Mouse (Mus musculus) lung, postnatal 36 days (tissue): ENCODE data around the gene Nedd4.
"Not testable (repeated sequence)": the region's sequence is repeated elsewhere in the genome, so short reads cannot be mapped to it uniquely, and the experiment has no call there.

ENCODE experiments used
- DNase-seq: peaks from one replicate; pipeline ENCODE4 v3.0.0; 2022; ENCODE audit warnings: mixed read lengths

Nedd4 gene

DNA sequence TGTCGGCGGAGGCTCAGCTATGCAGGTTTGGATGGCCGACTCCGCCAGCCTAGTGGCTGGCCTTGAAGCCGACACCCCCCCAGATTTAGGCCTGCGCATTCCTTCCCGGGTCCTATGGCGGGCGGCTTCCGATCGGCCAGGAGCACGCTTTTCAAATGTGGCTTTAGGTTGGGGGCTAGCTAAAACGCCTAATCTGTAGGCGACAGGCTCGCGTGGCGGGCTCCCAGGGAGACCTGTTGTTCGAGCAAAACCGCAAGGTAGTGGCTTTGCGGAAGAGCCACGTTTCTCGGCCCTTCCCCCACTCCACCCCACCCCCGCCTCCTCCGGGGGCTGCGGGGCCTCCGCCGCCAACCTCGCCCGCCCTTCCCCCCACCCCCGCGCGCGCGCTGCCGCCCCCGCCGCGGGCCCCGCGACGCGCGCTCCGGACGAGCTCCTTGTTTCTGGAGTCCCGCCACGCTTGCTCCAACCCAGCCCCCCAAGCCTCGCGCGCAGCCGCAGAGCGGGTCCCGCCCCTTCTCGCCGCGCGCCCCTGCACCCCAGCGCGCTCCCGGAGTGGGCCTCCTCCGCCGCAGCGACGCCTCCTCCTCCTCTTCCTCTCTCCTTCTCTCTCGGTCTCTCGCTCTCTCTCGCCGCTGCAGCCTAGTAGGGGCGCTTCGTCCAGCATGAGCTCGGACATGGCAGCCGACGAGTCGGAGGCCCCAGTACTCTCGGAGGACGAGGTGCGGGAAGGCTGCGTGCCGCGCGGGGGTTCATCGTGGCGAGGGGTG lies at the start of gene Nedd4:
Gene Nedd4, plus strand, starts transcription at position 452 of the 767 bp plus-strand sequence.
- DNase-seq = peak; percentile 95

DNA sequence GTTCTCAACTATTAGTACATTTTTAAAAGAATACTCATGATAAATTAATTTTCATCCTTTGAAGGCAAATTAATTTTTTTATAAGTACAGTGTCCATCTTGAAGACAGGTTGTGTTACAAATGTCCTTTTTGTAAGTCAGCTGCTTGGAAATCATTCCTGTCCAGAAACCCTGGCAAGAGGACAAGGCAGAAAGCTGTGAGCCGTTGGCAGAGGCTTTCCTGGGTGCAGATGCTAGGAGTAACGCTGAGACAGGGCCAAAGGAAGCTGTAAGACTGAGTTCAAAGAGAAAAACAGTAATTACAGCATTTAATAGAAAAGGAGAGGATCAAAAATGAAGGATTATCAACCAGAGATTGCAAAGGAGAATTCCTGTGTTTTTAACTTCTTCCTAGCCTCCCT lies 48.3 kb upstream of the Nedd4 start:
- no peak for DNase-seq

DNA sequence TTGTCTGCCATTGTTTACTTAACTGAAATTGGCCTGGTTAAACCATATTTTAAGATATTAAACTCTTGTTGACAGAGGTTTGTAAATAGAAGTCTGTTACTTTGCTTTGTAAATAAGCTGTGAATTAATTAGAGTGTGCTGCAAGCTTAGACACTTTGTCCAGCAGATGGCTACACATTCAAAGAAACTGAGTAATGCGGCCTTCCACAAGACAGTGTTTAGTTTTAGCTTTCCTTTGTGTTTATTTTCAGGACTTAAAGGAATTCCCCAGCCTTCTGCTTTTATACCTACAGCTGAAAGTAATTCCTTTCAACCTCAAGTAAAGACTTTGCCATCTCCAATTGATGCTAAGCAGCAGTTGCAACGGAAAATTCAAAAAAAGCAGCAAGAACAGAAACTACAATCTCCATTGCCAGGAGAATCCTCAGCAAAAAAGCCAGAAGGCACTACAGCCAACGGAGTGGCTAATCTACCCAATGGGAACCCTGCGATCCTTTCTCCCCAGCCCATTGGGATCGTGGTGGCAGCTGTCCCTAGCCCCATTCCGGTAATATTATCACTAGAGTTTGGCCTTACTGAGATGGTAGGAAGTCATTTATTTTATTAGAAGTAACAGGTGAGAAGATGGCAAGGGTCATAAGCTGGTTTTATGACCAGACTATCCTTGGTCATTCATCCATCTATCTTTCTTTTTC lies 47.2 kb upstream of the Nedd4 start:
- peak; percentile 40 for DNase-seq

DNA sequence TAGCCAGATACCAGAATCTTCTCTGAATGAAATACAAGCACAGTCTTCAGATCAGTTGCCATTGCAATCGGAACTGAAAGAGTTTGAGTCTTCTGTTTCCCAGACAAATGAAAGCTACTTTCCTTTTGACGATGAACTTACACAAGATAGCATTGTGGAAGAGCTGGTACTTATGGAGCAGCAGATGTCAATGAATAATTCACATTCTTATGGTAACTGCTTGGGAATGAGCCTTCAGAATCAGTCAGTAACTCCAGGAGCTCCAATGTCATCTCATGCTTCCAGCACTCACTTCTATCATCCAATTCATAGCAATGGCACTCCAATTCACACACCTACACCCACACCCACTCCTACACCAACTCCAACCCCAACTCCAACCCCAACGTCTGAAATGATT lies 44.1 kb upstream of the Nedd4 start:
- DNase-seq = no peak

DNA sequence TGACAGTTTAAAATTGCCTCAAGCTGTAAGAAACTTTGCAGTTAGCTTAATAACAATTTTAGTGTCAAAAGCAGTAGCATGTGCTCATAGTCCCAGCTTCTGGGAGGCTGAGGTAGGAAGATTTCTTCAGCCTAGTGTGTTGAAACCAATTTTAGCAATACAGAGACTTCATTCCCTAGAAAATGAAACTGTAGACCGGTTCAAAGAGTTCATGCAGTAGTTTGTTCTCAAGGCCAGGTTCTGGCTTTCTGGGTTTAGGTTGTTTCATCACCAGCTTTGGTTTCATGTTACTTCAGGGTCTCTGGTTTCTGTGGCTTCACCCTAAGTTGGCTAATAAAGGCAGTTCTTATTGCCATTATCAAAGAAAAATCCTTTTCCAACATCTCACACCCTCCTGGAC lies 38.5 kb upstream of the Nedd4 start:
- DNase-seq = no peak

DNA sequence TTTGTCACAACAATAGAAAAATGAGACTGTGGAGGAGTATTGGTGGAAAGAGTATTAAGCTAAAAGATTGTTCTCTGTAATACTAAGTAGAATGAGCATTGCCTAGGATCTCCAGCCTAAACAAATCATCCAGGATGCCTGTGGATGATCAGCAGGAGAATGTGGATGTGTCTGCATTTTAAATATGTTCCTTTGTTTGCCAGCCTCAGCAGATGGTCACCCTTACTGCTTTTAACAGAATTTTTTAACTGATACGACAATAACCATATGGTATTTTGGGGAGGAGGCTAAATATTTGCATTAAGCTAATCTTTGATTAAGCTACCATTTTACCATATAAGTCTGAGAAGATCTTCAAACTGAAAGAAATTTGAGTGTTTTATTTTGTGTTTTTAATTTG lies 34.5 kb upstream of the Nedd4 start:
- DNase-seq = no peak

DNA sequence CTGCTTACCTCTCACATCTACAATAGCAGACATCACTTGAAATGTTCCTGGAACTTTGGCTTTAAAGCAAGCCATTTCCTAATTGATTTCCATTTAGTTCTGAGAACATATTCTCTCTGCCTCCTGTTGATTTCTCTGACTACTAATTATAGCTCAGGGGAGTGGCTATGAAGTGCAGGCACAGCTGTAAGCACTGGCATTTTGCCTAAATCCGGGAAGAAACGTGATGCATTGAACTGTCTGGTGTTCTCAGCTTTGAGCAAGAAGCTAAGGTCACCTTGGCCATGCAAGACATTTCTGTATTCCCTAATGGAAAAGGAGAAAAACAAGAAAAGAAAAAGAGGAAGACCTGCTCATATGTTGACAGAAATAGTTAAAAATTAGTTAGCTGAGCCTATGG lies 33.6 kb upstream of the Nedd4 start:
- DNase-seq = peak; percentile 62

DNA sequence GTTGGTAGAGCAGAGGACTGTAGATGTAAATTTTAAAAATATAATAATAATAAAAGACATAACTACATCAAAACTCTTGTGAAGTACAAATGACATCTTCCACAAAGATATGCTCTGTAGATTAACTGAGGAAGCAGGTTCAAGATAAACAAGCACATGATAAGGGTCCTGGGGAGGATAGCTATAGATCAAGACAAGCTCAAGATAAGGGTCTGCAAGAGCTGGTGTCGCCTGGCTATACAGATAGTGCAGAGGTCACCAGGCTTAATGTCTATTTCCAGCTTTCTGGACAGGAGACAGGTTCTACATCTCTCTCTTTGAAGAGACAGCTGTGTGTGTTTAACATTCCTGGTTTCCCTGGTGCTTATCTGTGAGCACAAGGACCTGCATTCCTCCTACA lies 29.9 kb upstream of the Nedd4 start:
- no peak for DNase-seq

DNA sequence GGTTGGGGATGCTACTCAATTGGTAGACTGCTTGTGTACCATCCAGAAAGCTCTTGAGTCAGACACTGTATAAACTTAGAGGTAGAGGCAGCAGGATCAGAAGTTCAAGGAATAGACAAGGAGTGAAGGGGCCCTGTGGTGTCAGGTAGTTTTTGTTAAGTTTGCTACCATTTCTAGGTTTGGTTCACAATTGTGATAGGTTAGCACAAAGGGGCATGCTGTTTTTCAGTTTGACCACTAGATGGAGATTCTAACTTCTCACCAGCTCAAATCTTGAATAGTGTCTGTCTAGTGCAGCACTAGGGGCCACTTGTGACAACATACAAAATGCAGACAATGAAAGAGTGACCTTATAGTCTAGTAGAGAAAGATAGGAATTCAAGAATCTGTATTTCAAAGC lies 27.0 kb upstream of the Nedd4 start:
- DNase-seq = peak; percentile 52

DNA sequence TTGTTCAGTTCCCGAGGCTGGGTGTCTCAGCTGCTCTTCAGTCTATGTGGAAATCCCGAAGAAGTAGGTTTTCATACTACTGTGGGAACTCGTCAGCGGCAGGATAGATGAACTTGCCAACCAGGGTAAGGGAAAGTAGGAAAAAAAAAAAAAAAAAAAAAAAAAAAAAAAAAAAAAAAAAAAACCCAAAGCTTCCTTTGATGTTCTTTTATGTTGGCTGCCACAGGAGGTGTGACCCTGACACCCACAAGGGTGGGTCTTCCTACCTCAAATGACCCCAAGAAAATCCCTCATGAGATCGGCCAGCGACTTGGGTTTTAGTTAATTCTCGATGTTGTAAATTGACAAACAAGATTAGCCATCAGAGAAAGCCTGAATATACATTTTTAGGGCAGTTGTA lies 25.6 kb upstream of the Nedd4 start:
- DNase-seq = no peak

DNA sequence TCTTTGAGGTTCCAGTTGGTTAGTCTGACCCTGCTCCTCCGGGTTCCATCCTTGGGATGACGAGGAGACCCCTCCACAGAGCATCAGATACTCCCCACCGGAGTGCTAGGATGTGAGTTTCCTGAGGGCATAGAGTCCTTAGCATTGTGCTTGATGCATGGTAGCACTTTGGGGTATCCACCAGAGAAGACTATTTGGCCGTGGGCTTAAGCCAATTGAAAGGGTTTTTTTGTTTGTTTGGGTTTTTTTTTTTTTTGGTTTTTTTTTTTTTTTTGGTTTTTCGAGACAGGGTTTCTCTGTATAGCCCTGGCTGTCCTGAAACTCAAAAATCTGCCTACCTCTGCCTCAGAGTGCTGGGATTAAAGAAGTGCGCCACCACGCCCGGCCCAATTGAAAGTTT lies 24.9 kb upstream of the Nedd4 start:
- DNase-seq = no peak

DNA sequence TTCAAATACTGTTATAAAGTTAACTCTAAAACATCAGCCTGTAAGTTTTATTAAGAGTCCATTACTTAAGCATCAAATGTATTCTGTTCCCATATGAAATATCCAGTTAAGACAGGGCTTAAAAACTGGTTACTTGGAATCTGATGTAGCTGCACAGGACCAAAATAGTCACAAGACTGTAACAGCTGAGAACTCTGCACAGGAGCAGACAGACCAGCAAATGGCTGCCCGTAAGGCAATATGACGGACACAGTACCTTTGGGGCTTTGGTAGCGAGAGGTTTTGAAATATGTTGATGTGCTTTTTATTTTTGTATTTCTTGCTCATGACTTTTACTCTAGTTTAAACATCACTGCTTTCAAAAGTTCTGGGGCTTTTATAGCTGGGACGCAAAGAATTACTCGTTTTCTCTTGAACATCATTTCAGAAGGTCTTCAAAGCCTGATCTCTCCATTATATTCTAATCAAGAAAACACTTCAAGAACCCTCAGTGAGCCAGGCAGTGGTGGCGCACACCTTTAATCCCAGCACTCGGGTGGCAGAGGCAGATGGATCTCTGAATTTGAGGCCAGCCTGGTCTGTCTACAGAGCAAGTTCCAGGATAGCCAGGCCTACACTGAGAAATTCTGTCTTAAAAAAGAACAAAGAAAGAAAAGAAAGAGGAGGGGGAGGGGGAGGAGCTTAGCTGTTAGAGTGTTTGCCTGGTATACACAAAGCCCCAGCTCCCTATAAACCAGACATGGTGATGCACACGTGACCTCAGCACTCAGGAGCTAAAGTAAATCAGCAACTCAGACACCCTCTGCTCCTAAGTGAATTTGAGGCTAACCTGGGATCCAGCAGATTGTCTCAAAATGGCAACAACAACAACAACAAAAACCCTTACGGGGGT lies 22.9 kb upstream of the Nedd4 start:
- DNase-seq = peak; percentile 54

DNA sequence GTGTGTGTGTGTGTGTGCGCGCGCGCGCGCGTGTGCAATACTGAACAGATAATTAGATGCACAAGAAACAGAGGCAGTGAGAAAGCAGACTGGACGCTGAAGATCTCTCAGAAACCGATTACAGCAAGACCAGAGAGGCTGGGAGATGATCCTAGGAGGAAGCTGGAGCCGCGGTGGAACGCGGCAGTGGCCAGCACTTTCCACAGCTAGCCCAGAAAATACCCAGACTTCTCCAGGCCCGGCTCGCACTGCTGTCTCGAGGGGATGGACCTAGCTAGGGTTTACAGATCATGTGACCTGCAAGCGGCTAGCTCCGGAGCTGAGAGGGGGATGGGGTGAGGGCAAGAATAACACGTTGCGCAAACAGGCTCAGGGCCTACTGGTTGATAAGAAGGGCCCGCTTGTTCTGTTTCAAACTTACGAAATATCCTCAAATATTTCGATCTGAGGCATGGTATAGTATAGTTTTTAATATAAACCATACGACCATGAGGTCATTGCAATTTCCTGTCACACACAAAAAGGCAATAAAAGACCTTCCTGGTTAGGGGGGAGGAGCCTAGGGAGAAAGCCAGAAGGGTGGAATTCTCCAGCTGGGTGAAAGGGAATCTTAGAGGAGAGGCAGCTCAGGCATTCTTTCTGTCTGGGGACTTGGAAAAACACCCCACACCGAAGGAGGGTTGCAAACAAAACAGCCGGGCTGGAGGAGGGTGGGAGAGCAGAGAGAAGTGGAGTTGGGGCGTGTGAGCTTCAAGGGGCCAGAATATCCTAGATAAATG lies 22.1 kb upstream of the Nedd4 start:
- peak; percentile 94 for DNase-seq

DNA sequence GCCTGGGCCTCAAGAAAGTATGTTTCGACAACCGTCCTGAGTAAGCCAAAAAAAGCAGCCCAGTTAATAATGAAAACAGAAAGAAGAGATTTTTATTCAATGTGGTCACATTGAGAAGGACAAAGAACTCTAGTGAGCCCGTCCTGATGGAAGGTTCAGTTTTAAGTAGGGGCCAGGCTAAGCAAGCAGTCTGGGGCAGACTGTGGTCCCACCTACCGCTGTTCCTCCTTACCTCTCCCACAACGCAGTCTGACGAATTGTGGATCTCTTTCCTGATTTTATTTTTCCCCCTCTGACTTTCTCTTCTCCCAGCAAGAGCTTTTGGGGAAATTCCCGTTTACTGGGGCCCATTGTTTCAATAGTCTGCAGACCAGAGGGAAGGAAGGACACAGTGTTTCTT lies 21.5 kb upstream of the Nedd4 start:
- no peak for DNase-seq

DNA sequence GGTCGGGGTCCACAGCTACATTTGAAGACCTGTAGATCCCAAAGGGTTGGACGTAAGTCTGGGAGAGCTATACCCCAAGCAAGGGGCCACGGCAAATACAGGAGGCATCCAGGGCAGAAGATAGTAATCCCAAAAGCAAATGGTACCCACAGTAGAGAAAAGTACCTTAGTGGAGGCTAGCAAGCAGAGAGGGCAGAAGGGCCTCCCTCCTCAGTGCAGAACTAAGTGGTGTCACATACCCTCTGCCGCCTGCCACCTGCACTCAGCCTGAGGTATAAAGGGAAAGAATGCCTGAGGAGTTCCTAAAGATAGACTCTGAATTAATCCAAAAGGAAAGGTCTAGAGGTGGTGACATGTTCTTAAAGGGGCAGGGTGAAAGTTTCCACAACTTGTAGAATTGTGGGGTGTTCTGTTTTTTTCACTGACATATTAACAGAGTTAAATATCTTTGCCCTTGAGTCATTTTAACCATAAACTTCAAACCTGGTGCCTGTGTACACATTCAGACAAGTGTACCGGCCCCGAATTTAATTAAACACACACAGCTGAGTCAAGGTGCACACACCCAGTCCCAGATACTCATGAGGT lies 21.0 kb upstream of the Nedd4 start:
- DNase-seq = no peak

DNA sequence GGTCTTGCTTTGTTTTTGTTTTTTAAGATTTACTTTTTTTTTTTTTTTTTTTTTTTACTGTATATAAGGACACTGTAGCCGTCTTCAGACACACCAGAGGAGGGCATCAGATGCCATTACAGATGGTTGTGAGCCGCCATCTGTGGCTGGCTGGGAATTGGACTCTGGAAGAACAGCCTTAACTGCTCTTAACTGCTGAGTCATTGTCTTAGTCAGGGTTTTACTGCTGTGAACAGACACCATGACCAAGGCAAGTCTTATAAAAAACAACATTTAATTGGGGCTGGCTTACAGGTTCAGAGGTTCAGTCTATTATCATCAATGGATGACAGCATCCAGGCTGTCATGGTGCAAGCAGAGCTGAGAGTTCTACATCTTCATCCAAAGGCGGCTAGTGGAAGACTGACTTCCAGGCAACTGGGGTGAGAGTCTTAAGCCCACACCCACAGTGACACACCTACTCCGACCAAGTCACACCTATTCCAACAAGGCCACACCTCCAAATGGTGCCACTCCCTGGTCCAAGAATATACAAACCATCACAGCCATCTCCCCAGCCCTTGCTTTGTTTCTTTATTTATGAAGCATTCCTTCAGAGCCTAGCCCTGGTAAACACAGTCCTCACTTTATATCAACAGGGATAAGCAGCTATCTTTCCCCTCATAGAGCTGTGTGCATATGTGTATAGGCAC lies 19.2 kb upstream of the Nedd4 start:
- not testable (repeated sequence) for DNase-seq

DNA sequence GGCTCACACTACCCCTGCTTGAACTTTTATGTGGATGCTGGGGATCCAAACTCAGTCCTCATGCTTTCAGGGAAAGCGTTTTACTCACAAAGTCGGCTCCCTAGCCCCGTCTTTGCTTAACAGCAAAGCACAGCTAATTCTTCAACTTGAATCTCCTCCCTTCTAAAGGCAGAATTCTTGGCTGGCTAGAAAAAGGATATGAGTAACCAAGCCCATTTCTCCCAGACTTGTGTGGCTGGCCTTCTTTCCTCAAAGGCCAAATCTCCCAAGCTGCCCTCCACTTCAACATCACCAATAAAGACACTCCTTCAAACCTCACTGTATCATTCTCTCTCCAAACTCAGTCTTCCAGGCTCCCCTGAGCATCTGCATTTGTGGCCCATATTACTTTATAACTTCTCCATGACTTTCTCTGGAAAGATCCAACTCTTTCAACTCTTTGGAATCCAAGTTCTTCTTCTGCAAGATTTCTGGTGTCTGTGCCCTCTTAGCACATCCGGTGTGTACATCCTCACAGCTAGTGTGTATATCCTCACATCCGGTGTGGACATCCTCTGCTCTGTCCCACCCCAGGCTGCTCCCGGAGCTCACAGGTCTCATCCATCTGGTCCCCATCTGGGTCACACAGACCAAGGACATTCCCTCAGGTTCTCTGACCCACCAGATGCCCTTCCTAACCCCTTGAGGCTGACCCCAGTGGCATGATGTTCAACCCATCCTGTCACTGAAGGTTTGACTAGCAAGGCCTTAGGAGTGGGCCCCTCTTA lies 18.3 kb upstream of the Nedd4 start:
- no peak for DNase-seq

DNA sequence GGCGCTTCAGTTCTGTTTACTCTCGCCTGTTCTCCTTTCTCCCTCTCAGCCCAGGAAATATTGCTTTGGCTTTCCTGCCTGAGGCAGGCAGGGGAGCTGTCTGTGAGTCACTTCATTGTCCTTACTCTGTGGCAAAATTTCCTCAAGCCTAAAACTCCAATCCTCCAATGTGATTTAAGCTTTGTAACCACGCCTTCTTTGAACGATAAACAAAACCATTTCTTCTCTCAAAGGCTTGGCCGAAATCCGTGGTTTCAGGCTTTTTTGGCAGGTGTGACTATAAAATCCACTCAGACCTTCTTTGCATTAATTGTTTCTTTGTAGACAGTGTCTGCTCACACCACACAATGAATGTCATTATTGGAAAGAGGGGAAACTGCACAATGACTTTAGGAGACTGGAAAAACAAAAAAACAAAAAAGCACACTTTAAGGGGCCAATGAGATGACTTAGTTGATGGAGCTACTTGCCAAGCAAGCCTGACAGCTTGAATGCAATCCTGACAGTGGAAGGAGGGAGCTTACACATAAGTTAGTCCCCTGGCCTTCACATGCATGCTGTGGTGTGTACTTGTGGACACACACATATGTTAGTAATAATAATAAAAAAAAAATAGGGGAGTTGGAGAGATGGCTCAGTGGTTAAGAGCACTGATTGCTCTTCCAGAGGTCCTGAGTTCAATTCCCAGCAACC lies 17.6 kb upstream of the Nedd4 start:
- DNase-seq = no peak

DNA sequence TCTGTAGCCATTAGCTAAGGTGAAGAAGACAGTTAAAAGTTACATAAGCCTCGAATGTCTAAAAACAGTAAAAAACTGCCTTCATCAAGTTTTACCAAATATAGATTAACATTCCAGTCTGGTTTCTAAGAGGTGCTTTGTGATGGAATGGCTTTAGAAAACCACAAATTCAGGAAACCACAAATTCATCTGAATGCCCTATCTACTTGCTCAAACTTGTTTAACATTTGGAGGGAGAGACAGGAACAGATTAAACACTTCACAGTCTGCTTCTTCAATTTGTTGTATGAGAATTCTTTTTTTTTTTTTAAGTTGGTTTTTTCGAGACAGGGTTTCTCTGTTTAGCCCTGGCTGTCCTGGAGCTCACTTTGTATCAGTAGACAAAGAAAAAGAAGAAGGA lies 12.4 kb upstream of the Nedd4 start:
- no peak for DNase-seq

DNA sequence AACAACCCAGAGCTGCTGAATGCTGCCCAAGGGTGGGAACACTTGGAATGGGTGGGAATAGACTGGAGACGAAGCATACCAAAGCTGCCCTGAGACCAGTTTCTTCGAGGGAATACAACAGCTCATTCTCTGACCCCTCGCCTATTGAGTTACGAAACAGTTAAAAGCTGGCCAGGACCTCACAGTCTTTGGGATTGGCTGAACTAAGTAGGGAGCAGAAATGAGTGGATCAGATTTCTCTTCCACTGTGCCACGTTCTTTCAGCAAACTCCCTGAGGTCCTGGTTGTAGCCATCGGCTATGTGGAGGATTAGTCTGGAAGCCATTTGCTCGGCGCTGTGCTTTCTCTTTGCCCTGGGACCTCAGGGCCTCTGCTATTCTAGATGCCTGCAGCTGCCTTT lies 9.2 kb upstream of the Nedd4 start:
- peak; percentile 40 for DNase-seq
